Mouse (Mus musculus): ENCODE results near the gene Olfr364-ps1.

DNA sequence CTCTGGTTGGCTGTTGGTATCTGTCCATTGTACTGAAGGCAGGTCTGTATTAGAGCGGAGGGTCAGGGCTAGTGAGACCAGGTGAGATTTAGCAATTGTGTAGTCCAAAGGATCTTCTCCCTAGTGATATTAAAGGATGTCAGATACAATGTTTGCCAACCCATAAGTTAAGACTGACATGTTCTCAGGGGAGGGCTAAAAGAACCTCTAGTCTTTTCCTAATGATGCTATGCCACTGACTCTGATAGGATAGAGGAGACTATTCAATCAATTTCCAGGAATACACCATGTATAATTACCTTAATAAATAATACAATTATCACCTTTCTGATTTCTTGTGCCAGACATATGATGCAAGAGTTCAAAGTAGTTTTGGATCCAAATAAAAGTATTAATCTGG, 21.3 kb upstream of the Olfr364-ps1 start, which contains the start of gene Olfr362:
- TF ChIP-seq CTCF (conservative IDR thresholded peaks at IDR 0.05; ENCODE audit: low read length) (no peak), NANOG (IDR thresholded peaks at IDR 0.05; ENCODE audit: borderline replicate concordance, low read length) (no peak), POU5F1 (IDR thresholded peaks at IDR 0.05; ENCODE audit: borderline replicate concordance, low read length) (no peak)
